Mouse (Mus musculus) T-cell, adult 2 months (primary cell): Measurements from ENCODE around the gene Rc3h1.
"Not testable (repeated sequence)": the region's sequence is repeated elsewhere in the genome, so short reads cannot be mapped to it uniquely, and the experiment has no call there.

Source experiments
- DNase-seq: peaks from one replicate; pipeline ENCODE4 v3.0.0; 2022; ENCODE audit warnings: low spot score

Rc3h1 gene

DNA sequence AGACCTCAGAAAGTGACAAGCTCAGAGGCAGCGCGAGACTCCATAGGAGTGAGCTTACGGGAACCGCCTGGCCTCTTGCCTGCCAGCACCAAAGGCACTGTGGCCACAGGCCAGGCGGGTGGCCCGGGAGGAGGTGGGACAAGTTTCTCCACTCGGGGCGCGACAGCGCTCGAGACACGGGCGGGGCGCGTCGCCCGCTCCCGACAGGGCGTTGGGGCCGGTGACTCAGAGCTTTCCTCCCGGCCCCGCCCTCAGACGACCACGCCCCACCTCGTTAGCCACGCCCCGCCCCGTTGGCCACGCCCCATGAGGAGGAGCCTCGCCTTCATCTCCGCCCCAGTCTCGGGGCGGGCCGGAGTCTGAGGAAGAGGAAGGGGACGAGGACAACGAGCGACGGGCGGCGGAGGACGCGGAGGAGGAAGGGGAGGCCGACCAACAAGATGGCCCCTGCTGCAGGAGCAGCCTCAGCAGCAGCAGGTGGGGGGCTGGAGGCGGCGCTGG, at the start of gene Rc3h1:
Rc3h1 (plus strand) TSS at position 362 of the 501 bp plus-strand sequence.
- peak; percentile 97 for DNase-seq

DNA sequence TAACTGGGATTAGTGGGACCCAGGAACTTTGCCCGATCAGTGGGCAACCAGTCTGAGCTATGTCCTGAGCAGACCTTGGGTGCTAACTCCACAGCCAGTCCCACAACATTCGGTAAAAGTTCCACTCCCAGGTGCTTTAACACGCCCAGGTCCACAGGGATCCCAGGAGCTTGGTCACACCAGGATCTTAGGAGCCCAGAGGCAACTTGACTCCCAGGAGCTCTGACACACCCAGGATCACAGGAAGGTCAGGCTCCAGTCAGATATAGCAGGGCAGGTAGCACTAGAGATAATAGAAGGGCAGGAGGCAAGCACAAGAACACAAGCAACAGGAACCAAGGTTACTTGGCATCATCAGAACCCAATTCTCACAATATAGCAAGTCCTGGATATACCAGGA, 48.1 kb upstream of the Rc3h1 start:
- no peak for DNase-seq

DNA sequence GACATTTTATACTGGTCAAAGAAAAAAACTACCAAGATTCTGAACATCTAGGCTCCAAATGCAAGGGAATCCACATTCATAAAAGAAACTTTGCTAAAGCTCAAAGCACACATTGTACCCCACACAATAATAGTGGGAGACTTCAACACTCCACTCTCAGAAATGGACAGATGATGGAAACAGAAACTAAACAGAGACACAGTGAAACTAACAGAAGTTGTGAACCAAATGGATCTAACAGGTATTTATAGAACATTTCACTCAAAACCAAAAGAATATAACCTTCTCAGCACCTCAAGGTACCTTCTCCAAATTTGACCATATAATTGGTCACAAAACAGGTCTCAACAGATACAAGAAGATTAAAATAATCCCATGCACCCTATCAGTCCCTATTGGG, 46.3 kb upstream of the Rc3h1 start:
- DNase-seq, result not testable (repeated sequence)

DNA sequence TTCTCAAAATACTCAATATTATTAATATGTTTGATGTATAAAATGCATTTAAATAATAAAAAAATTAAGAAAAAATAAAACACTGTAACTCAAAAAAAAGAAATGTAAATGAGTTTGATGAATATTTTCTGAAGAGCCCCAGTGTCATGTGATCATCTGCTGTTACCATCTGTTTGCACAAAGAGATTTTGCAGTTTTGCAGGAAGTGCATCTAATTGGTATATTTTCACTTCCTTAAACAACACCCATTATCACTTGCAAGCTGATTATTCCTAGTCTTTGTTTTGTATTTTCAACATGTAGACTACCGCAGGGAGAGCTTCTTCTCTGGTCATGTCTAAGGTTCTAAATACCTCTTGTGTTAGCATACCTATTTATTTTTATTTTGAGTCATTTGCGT, 45.1 kb upstream of the Rc3h1 start:
- DNase-seq, result no peak

DNA sequence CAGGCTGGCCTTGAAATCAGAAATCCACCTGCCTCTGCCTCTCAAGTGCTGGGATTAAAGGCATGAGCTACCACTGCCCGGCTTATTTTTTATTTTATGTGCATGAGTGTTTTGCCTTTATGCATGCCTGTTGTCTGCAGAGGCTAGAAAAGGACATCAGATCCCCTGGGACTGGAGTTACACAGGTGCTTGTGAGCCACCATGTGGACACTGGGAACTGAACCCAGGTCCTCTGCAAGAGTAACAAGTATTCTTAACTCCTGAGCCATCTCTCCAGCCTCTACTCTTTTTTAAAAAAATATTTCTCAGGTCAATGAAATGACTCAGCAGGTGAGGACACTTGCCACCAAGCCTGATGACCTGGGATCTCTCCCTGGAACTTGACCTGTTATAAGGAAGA, 44.6 kb upstream of the Rc3h1 start:
- DNase-seq, result no peak

DNA sequence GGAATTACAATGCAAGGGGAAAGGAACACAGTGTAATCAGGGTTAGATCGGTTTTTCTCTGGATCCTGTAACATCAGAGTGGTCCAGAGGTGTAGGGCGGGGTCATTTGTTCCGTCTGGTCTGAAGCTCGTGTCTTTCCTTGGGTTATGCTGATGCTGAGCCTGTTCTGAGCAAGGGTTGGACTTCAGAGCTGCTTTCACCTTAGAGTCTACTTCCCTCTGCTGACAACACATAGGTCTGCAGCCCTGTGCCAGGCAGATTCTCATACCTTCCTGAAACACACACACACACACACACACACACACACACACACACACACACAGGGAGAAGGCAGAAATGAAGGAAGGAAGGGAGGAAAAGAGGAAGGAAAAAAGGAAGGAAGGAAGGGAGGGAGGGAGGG, 43.2 kb upstream of the Rc3h1 start:
- peak; percentile 20 for DNase-seq

DNA sequence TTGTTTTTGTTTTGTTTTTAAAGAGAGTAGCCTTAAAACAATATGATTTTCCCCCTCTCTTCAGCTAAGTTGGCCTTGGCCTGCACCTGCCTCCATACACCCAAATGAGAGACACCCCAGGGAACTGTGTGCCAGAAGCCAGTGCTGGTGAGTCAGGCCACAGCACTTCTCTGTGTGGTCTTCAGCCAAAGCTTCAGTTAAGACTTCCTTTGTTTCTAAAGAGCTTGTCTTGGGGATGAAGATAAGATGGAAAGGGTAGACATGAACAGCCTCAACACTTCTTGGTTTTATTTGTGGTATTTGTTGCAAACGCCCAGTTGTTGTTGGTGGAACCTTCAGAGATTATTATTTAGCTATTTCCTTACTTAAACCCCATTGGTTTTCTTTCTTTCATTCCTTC, 31.5 kb upstream of the Rc3h1 start:
- DNase-seq, result no peak

DNA sequence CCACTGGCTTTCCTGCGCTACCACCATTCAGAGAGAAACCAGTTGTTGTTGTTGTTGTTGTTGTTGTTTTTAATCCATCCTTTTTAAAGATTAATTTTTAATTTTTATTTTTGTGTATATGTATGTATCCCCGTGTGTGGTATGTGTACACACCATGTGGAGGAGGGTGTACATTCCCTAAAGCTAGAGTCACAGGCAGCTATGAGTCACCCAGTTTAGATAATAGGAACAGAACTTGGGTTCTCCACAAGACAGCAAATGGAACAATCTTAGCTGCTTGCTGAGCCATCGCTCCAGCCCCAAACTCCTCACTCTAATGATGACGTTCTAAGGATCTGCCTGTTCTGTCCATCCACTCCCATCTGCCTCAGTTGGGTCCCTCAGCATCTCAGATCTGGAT, 29.2 kb upstream of the Rc3h1 start:
- DNase-seq, result no peak

DNA sequence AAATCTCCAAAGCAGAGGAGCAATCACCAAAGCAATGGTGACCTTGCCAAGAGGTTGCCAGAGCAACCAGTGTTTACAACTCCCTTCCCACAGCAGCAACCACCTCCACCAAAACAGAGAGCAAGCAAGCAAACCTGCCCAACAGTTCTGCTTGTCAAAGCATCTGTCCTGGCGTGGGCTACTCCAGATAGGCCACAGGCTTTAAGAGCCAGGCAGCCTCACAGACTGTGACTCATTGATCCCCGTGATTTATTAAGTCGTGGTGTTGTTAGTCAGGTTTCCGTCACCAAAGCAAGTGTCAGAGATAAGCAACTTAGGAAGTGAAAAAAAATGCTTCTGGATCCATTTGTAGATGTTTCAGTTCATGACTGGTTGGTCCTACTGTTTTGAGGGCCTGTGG, 27.7 kb upstream of the Rc3h1 start:
- DNase-seq, result no peak

DNA sequence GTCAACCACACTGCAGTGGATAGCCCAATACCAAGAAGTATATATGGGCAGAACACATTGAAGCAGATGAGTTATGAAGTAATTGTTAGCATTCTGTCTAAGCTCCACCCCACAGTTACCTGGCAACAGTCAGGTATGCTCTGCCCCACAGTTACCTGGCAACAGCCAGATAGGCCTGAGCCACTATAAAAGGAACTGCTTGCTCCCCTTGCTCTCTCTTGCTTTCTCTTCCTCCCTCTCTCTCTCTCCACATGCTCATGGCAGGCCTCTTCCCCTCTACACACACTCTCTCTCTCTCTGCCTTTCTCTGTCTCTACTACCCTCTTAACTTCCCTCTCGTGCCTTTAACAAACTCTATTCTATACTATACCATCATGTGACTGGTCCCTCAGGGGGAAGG, 24.8 kb upstream of the Rc3h1 start:
- DNase-seq, result not testable (repeated sequence)

DNA sequence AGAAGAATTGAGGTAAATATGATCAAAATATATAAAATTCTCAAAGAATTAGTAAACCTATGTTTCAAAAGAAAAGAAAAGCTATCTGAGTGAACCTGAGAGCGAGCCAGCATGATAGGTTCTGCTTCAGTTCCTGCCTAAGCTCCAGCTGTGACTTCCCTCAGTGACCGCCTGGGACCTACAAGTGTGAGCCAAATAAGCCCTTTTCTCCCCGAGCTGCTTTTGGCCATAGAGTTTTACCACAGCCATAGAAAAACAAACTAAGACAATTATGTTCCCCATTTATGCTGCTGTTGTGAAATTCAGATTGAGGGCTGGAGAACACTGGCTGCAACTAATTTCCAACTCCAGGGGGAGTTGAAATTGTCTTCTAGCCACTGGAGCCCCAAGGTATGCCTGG, 24.2 kb upstream of the Rc3h1 start:
- DNase-seq, result no peak

DNA sequence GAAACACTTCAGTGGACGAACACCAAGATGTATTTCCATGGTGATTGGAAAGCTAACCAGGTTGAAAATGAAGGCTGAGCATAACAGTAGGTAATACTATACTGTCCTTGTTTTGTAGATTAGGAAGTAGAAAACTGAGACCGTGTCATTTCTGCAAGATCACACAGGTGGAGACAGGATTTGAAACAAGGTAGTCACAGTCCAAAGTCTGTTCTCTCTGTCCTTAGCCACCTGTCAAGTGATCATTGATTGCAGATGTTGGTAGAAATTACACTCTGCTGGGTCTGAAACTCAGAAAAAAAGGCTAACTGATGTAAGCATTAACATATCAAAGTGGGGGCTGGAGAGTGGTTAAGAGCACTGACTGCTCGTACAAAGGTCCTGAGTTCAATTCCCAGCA, 21.9 kb upstream of the Rc3h1 start:
- no peak for DNase-seq

DNA sequence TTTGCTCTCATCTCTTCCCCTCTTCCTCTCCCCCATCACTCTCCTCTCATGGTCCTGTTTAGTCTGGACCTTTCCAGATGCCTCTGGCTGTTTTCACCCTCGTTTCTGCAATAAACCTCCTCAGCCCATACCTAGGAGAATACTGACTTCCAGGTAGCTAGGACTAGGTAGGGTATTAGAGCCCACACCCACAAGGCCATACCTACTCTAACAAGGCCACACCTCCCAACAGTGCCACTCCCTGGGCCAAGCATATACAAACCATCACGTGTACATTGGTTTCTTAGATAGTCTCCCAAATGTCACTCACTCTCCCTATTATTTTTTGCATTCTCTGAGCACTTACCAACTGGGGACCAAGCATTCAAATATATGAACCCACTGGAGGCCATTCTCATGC, 21.2 kb upstream of the Rc3h1 start:
- DNase-seq, result no peak

DNA sequence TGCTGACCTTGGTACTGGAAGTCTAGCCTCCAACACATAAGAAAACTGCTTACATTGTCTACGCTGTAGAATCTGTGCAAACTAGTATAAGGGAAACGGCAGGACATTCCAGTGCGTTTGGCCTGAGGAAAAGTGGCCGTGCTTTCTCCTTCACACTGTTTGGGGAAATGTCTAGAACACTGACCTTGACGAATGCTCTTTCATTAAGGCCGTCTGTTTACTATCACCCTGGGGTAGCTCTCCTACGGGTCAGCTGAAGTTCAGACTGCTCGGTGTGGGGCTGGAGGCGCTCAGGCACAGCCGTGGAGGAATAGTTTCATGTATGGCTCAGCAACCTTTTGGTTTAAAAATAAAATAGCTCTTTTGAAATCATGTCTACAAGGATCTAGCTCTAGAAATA, 6.5 kb upstream of the Rc3h1 start:
- no peak for DNase-seq

DNA sequence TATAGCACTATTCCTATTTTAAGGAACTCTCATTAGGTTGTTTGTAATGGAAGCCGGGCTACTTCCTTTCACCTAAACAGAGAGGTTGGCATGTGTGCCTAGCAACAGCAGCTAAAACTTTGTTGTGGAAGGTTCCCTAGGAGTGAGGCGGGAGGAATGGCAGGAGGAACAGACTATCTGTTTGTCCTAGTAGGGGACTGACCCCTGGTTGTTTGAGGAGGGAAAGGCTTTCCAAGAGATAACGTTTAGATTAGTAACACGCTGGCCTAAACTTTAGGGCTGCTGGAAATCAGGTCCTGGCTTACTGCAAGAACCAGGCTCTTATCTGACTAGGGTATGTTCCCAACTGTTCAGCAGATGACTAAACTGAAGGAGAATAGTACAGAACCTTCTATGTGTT, 2.2 kb upstream of the Rc3h1 start:
- DNase-seq, result no peak

DNA sequence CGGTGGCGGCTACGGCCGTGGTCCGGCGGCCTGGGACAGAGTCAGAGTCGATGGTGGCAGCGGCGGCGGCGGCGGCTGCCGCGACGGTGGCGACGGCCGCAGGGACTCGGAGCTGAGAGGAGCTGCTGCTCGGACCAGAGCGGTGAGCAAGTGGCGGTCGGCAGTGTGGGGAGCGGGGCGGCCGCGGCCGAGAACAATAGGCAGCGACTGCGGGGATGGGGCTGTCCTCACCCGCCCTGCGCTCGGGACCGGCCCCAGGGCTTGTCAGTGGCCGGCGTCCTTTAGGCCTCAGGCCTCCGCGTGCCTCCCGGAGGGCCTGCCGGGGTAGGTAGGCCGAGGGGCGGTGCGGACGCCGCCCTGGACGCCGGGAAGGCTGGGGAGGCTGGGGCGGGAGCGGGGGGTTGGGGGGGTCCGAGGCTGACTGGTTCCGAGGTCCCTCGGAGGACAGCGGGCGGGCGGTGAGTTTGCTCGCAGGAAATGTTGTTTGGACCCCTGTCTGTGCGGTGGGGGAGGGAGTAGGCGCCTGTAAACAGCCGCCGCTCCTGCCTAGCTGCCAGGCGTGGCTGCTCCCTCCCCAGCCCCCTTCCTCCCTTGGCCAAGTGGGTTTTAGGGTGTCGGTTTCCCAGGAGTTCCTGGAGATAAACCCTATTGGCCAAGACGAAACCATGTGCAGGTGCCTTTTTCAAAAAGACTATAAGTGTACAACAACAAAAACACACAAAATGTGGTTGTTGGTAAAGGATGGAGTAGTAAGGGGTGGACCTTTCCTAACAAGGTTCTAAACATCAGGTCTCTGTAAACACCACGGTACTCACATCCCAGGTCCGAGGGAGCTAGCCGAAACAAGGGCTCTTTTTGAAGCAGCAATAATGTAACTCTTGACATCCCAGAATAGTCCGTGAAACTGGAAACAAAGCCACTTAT, 602 bp downstream of the Rc3h1 start:
- DNase-seq, result peak; percentile 35

DNA sequence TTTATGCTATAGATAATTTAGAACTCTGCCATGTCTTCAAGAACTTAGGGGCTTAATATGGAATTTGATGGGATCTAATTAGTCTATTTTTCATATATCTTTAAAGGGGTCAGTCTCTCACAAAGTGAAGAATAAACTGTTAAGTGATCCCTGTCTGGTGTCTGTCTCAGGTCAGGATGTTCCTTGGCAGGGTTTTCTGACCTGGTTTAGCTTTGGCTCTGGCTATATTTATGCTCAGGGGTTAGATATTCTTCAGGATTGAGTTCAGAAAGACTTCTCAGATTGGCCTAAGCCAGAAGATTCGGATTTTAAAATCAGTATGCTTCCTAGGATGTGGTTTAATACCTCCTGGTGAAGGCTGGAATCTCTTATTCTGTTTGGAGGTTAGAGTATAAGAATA, 4.0 kb downstream of the Rc3h1 start:
- DNase-seq, result no peak

DNA sequence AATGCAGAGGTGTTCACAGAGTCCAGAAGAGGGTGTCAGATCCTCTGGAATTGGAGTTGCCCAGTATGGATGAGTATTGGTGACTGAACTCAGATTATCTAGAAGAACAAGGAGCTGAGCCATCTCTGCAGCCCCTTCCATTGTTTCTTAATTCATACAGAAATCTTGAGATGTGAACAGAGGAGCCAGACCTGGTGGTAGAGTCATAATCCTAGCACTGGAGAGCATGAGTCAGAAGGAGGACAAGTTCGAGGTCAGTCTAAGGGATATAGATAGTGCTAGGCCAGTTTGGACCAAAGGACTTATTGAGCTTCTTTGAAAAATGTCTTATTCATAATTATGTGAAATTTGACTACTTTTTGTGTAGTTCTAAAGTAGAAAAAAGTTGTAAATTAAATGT, 4.6 kb downstream of the Rc3h1 start:
- DNase-seq, result no peak

DNA sequence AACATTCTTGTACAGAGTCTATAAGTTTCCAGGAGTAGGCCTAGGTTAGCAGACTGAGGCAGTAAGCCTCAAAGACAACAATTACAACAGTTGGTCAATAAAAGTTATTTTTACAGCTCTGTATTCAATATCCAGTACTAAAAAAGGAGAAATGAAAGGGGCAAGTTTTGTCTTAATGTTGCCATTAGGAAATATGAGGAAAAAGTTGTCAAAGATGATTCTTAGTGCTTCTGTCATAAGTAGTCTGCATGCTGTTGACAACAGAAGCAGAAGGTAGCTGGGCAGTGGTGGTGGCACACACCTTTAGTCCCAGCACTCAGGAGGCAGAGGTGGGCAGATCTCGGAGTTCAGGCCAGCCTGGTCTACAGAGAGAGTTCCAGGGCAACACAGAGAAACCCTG, 13.2 kb downstream of the Rc3h1 start:
- no peak for DNase-seq

DNA sequence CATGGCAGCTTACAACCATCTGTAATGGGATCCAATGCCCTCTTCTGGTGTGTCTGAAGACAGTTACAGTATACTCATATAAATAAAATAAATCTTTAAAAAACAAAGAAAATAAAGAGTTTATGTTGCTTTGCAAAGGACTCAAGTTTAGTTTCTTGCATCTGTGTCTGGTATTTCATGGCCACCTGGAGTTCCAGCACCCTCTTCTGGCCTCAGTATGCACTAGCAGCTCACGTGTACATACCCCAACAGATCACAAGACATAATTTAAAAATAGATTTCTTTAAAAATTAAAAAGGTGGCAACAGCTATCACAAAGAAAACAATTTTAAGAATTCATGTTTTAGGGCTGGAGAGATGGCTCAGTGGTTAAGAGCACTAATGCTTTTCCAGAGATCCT, 15.7 kb downstream of the Rc3h1 start:
- DNase-seq, result peak; percentile 23

DNA sequence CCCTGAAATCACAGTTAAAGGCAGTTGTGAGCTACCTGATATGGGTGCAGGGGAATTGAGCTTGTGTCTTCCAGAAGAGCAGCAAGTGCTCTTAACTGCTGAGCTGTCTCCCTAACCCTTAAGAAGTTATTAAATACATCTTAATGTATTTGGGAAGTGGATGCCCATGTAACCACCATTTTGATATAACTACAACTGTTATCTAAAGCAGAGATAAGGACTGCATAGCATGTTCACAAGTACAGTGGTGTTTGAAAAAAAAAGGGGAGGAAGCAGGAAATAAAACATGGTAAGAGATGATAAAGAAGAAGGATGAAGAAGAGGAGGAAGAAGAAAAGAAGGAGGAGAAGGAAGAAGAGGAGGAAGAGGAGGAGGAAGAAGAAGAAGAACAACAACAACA, 25.1 kb downstream of the Rc3h1 start:
- DNase-seq, result no peak

DNA sequence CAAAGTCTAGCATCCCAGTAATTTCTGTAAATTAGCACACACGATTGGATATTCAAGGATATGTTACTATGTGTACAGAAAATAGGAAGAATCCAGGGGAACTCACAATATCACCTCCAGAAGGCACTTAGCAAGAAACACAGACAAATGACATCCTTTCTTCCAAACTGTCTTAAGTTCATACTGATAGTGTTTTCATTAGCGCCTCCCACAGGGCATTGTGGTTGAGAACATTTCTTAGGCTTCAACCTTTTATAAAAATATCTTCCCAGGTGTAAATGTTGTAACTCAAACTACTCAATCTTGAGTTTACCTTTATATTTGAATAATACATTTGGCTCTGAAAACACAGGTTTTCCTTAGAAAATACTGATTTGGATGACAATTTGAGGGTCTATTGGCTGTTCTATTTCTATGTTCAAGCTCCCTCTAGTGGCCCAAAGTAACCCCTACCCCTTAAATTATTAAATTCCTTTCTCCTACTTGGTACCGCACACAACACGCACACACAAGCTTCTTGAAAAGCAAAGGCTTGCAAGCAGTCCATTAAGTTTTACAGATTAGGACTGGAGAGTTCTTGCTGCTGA, 27.8 kb downstream of the Rc3h1 start:
- DNase-seq, result peak; percentile 8

DNA sequence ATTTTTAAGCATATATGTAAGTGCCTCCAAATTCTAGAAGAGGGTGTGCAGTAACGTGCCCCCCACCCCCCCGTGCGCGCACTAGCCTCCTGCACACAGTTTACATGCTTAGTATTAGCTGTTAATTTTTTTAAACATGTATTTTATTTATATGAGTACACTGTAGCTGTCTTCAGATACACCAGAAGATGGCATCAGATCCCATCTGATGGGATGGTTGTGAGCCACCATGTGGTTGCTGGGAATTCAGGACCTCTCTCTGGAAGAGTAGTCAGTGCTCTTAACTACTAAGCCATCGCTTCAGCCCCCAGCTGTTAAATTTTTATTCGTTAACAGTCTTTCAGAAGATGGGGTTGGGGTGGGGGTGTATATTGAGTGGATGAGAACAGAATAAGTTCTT, 29.3 kb downstream of the Rc3h1 start:
- no peak for DNase-seq

DNA sequence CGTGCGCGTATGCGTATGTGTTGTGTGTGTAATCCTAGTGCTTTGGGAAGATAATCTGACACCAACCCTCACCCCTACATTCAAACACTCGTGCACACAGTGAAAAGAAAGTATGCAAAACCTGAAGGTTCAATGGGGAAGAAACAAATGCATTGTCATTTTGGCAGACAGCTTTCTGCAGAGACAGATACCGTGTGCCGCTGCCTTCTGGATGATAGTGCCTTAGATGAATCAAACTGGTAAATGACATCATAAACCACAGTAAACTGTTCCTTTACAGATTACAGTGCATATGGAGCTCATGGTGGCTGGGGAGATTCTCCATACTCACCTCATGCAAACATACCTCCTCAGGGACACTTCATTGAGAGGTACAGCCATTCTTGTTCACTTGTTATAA, 57.0 kb downstream of the Rc3h1 start:
- DNase-seq, result no peak
